8 mouse cellular contexts compared by ENCODE assay signal in genomic region chr16:31506665-31507456, GRCm38 (mm10).
A peak's percentile ranks its signal among the peaks of the same experiment; 100 is the strongest.
DNase-seq lines count a peak whose midpoint lies in the region; ATAC-seq and TF ChIP-seq lines count a peak whose summit lies in the region.

No protein-coding gene starts in this region.

- H3K27me3 ChIP-seq in hindbrain, embryonic 12.5 days = peaks cover 5% of the 10 kb centered on the region; the same call in 1 of the 2 replicates
- no peaks in the 10 kb centered on the region for H3K27me3 ChIP-seq in hindbrain, embryonic 11.5 days (ENCODE audit: control insufficient read depth, insufficient read depth, low read length)
- H3K27me3 ChIP-seq in heart, embryonic 14.5 days (ENCODE audit: control insufficient read depth, insufficient read depth, low read length) = no peaks in the 10 kb centered on the region
- no peaks in the 10 kb centered on the region for H3K27me3 ChIP-seq in liver, embryonic 14.5 days (ENCODE audit: control insufficient read depth, insufficient read depth, low read length)

- peak; percentile 16; the same call in 1 of the 2 replicates for ATAC-seq in hindbrain, embryonic 12.5 days (ENCODE audit: low FRiP score)
- no peak for ATAC-seq in hindbrain, embryonic 11.5 days (ENCODE audit: low FRiP score)
- ATAC-seq in heart, embryonic 14.5 days (ENCODE audit: insufficient number of reproducible peaks, insufficient read depth, low FRiP score, low read depth) = no peak
- ATAC-seq in liver, embryonic 14.5 days (ENCODE audit: insufficient read depth) = peak; percentile 63

- peaks cover 29% of the 10 kb centered on the region for H3K4me1 ChIP-seq in hindbrain, embryonic 12.5 days
- H3K4me1 ChIP-seq in hindbrain, embryonic 11.5 days (replicated peaks; ENCODE audit: control insufficient read depth, insufficient read depth, low read length) = 0 out of 2 replicates have a peak, but pooled peaks cover 2% of the 10 kb centered on the region
- peaks cover 15 to 24% of the 10 kb centered on the region in 2 experiments for H3K4me1 ChIP-seq in heart, embryonic 14.5 days (ENCODE audit: control insufficient read depth in 2 of 2, insufficient read depth in 2 of 2, low read length in 2 of 2)
- H3K4me1 ChIP-seq in liver, embryonic 14.5 days (replicated peaks; ENCODE audit: control insufficient read depth in 2 of 2, insufficient read depth in 2 of 2, low read length in 1 of 2) = peaks cover 11 to 31% of the 10 kb centered on the region in 2 experiments

- H3K36me3 ChIP-seq in hindbrain, embryonic 12.5 days = no peaks in the 10 kb centered on the region
- no peaks in the 10 kb centered on the region for H3K36me3 ChIP-seq in hindbrain, embryonic 11.5 days (ENCODE audit: control insufficient read depth, insufficient read depth, low read length)
- no peaks in the 10 kb centered on the region for H3K36me3 ChIP-seq in heart, embryonic 14.5 days (ENCODE audit: control insufficient read depth, insufficient read depth, low read length)
- H3K36me3 ChIP-seq in liver, embryonic 14.5 days (replicated peaks; ENCODE audit: control insufficient read depth, insufficient read depth, low read depth) = no peaks in the 10 kb centered on the region

- DNase-seq in hindbrain, embryonic 11.5 days (ENCODE audit: low spot score) = no peak
- peak; percentile 47 for DNase-seq in adipocyte (ENCODE audit: low spot score)
- peak in 2 of 3 experiments; percentile 26 to 27 for DNase-seq in liver, embryonic 14.5 days (ENCODE audit: low read depth in 3 of 3, low spot score in 3 of 3)
- no peak for DNase-seq in Muller cell, postnatal 12 days (ENCODE audit: inconsistent ontology term)
- no peak for DNase-seq in frontal cortex, postnatal 36 days (ENCODE audit: low spot score in 2 of 2)
- no peak for DNase-seq in cerebellum, adult 11-12 months

- H3K4me3 ChIP-seq in hindbrain, embryonic 12.5 days = no peak overlapping the region
- no peak overlapping the region for H3K4me3 ChIP-seq in hindbrain, embryonic 11.5 days (ENCODE audit: low read depth, low read length)
- no peak overlapping the region for H3K4me3 ChIP-seq in heart, embryonic 14.5 days (ENCODE audit: control insufficient read depth in 1 of 2, insufficient read depth in 1 of 2, low read depth in 1 of 2, low read length in 2 of 2)
- H3K4me3 ChIP-seq in liver, embryonic 14.5 days (ENCODE audit: insufficient read depth in 1 of 2, low read depth in 2 of 2, low read length in 2 of 2) = no peak overlapping the region

- WGBS in hindbrain, embryonic 12.5 days = 45% methylated on average over 10 of the region's 10 CpGs
- 46% methylated on average over 10 of the region's 10 CpGs for WGBS in hindbrain, embryonic 11.5 days
- 41% methylated on average over 10 of the region's 10 CpGs for WGBS in heart, embryonic 14.5 days
- 26% methylated on average over 10 of the region's 10 CpGs for WGBS in liver, embryonic 14.5 days (ENCODE audit: insufficient replicate concordance)

- TF ChIP-seq EP300 in liver, embryonic 14.5 days (IDR thresholded peaks at IDR 0.05; ENCODE audit: low read depth) = no peak

- no peak overlapping the region for H3K4me2 ChIP-seq in hindbrain, embryonic 12.5 days (replicated peaks)
- H3K4me2 ChIP-seq in hindbrain, embryonic 11.5 days (replicated peaks; ENCODE audit: low read depth, low read length) = no peak overlapping the region
- H3K4me2 ChIP-seq in heart, embryonic 14.5 days (ENCODE audit: low read length) = 0 out of 2 replicates have a peak overlapping the region, but pooled peaks have one; percentile 11
- peak overlapping the region; percentile 44 for H3K4me2 ChIP-seq in liver, embryonic 14.5 days (ENCODE audit: low read depth)

- H3K9ac ChIP-seq in hindbrain, embryonic 12.5 days = no peak overlapping the region
- H3K9ac ChIP-seq in hindbrain, embryonic 11.5 days (ENCODE audit: low read depth, low read length) = no peak overlapping the region
- H3K9ac ChIP-seq in heart, embryonic 14.5 days (ENCODE audit: low read length) = no peak overlapping the region
- H3K9ac ChIP-seq in liver, embryonic 14.5 days (replicated peaks) = no peak overlapping the region

- no peak for TF ChIP-seq CTCF in liver, embryonic 14.5 days (IDR thresholded peaks at IDR 0.05; ENCODE audit: low read depth)

- H3K9me3 ChIP-seq in hindbrain, embryonic 12.5 days (replicated peaks) = no peaks in the 10 kb centered on the region
- H3K9me3 ChIP-seq in hindbrain, embryonic 11.5 days (ENCODE audit: control insufficient read depth, low read length) = no peaks in the 10 kb centered on the region
- H3K9me3 ChIP-seq in heart, embryonic 14.5 days (ENCODE audit: control insufficient read depth, low read length) = no peaks in the 10 kb centered on the region
- no peaks in the 10 kb centered on the region for H3K9me3 ChIP-seq in liver, embryonic 14.5 days (ENCODE audit: control insufficient read depth, low read length)

- H3K27ac ChIP-seq in hindbrain, embryonic 12.5 days = no peak overlapping the region
- H3K27ac ChIP-seq in hindbrain, embryonic 11.5 days (ENCODE audit: low read depth, low read length) = no peak overlapping the region
- no peak overlapping the region for H3K27ac ChIP-seq in heart, embryonic 14.5 days (replicated peaks in 1 of 2; ENCODE audit: control insufficient read depth in 1 of 2, insufficient read depth in 1 of 2, low read depth in 2 of 2, low read length in 2 of 2)
- H3K27ac ChIP-seq in liver, embryonic 14.5 days = no peak overlapping the region

Comparison
In these comparisons a context has a peak if more than half of its experiments do, and no peak if none do; other contexts are left out.
1. ATAC-seq: peak in hindbrain, embryonic 12.5 days (single experiment) and liver, embryonic 14.5 days (single experiment); none in hindbrain, embryonic 11.5 days (single experiment) and heart, embryonic 14.5 days (single experiment).
2. H3K4me2 ChIP-seq: peak in heart, embryonic 14.5 days (single experiment) and liver, embryonic 14.5 days (single experiment); none in hindbrain, embryonic 12.5 days (single experiment) and hindbrain, embryonic 11.5 days (single experiment).
3. DNase-seq: peak in adipocyte (single experiment) and liver, embryonic 14.5 days (2 of 3); none in hindbrain, embryonic 11.5 days (single experiment), Muller cell, postnatal 12 days (single experiment), frontal cortex, postnatal 36 days (0 of 2) and cerebellum, adult 11-12 months (single experiment).